23 mouse cellular contexts compared by ENCODE assay signal in the genomic region with DNA sequence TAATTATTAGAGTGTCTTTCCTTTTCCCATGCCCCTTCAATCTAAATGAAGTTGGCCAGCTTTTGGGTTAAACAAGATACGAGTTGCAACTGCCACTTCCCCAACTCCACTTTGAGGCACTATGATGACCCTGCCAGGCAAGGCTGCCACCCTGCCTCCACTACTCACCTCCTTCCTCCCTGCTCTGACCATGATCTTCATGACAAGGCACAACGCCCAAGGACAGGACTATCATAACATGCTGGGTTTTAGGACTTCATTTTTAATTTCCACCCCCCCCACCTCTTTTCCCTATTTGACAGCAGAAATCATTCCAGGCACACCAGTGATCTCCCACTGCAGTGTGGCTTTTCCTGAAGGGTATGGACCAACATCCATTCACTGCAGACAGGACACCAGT. TPM values are rescaled to one million over a fixed set of nuclear protein-coding genes. Genes with fewer than 3 reads are reported as not detected.
DNase-seq lines count a peak whose midpoint lies in the region; ATAC-seq and TF ChIP-seq lines count a peak whose summit lies in the region.
"Had no signal": no experiment of that assay in that cellular context is flagged by ENCODE, and none has a peak within 500 bp of the region (broad histone marks: within the 10 kb centered on the region; RNA-seq: fewer than 3 reads in every experiment).

No protein-coding gene starts in this region.

- no peak overlapping the region for H3K9ac ChIP-seq in forebrain, embryonic 12.5 days
- H3K9ac ChIP-seq: embryonic facial prominence, embryonic 12.5 days; embryonic facial prominence, embryonic 15.5 days; forebrain, embryonic 13.5 days; heart, embryonic 13.5 days; hindbrain, embryonic 15.5 days had no signal

- no peak overlapping the region for H3K4me2 ChIP-seq in forebrain, embryonic 12.5 days
- H3K4me2 ChIP-seq: embryonic facial prominence, embryonic 12.5 days; embryonic facial prominence, embryonic 15.5 days; forebrain, embryonic 13.5 days; heart, embryonic 13.5 days; hindbrain, embryonic 15.5 days had no signal

- no peaks in the 10 kb centered on the region for H3K27me3 ChIP-seq in forebrain, embryonic 10.5 days (ENCODE audit: poor library complexity, severe bottlenecking)
- no peaks in the 10 kb centered on the region for H3K27me3 ChIP-seq in forebrain, embryonic 12.5 days
- peaks cover 5% of the 10 kb centered on the region for H3K27me3 ChIP-seq in E14TG2a.4 (ENCODE audit: insufficient read depth, low read length)
- H3K27me3 ChIP-seq: embryonic facial prominence, embryonic 12.5 days; embryonic facial prominence, embryonic 15.5 days; forebrain, embryonic 13.5 days; heart, embryonic 13.5 days; hindbrain, embryonic 15.5 days had no signal

- WGBS in forebrain, embryonic 10.5 days = 72% methylated on average over 2 of the region's 2 CpGs
- 76% methylated on average over 2 of the region's 2 CpGs for WGBS in forebrain, embryonic 12.5 days
- WGBS in lung, adult 2 months = 58% methylated on average over 2 of the region's 2 CpGs

- TF ChIP-seq CTCF in lung, adult 2 months (IDR thresholded peaks at IDR 0.05; ENCODE audit: insufficient read depth, low read length) = no peak
- no peak for TF ChIP-seq CTCF in E14TG2a.4 (conservative IDR thresholded peaks at IDR 0.05; ENCODE audit: low read length)

- H3K36me3 ChIP-seq in forebrain, embryonic 10.5 days (replicated peaks) = peaks cover 23% of the 10 kb centered on the region
- H3K36me3 ChIP-seq in forebrain, embryonic 12.5 days (replicated peaks) = peaks cover 13% of the 10 kb centered on the region
- H3K36me3 ChIP-seq in E14TG2a.4 (ENCODE audit: insufficient read depth, low read length) = no peaks in the 10 kb centered on the region

- H3K4me3 ChIP-seq in forebrain, embryonic 10.5 days = no peak overlapping the region
- H3K4me3 ChIP-seq in forebrain, embryonic 12.5 days (replicated peaks) = no peak overlapping the region
- no peak overlapping the region for H3K4me3 ChIP-seq in lung, adult 2 months (replicated peaks; ENCODE audit: extremely low read depth, low read depth, low read length)
- H3K4me3 ChIP-seq in E14TG2a.4 (replicated peaks; ENCODE audit: low read length) = 0 out of 2 replicates have a peak overlapping the region, but pooled peaks have one; percentile 7
- H3K4me3 ChIP-seq: embryonic facial prominence, embryonic 12.5 days; embryonic facial prominence, embryonic 15.5 days; forebrain, embryonic 13.5 days; gastrocnemius, adult 2 months; heart, embryonic 10.5 days; heart, embryonic 13.5 days; hindbrain, embryonic 15.5 days had no signal

- peak; percentile 40 for DNase-seq in adrenal gland, adult 8-10 months
- no peak for DNase-seq in adrenal gland, postnatal 10 days
- peak; percentile 11 for DNase-seq in forebrain, embryonic 10.5 days (ENCODE audit: extremely low spot score, low spot score)
- peak; percentile 2 for DNase-seq in lung, adult 2 months
- DNase-seq in lung, postnatal 25 days (ENCODE audit: low spot score) = no peak
- no peak for DNase-seq in frontal cortex, postnatal 10 days (ENCODE audit: low spot score in 2 of 2)
- DNase-seq: cerebellum, adult 11 months; cerebellum, adult 9-11 months; heart, adult 18-20 months; kidney, adult 18-20 months had no signal

- no peak for ATAC-seq in forebrain, embryonic 12.5 days (ENCODE audit: low FRiP score)
- ATAC-seq: activated CD4-positive, CD25-positive, alpha-beta regulatory T cell, adult 4 months; CD4-positive, CD25-positive, alpha-beta regulatory T cell, adult 4 months; forebrain, embryonic 13.5 days; forebrain, embryonic 16.5 days; intestine, embryonic 16.5 days had no signal

- peaks cover 17% of the 10 kb centered on the region for H3K4me1 ChIP-seq in forebrain, embryonic 10.5 days
- peaks cover 6% of the 10 kb centered on the region for H3K4me1 ChIP-seq in forebrain, embryonic 12.5 days
- peaks cover 5% of the 10 kb centered on the region for H3K4me1 ChIP-seq in lung, adult 2 months (ENCODE audit: control insufficient read depth, insufficient read depth, low read length)
- peaks cover 72% of the 10 kb centered on the region for H3K4me1 ChIP-seq in E14TG2a.4 (replicated peaks; ENCODE audit: low read depth, low read length)

- no peak overlapping the region for H3K27ac ChIP-seq in forebrain, embryonic 10.5 days
- no peak overlapping the region for H3K27ac ChIP-seq in forebrain, embryonic 12.5 days
- H3K27ac ChIP-seq: embryonic facial prominence, embryonic 12.5 days; embryonic facial prominence, embryonic 15.5 days; forebrain, embryonic 13.5 days; gastrocnemius, adult 2 months; hindbrain, embryonic 15.5 days had no signal

- no peak for TF ChIP-seq POLR2A in lung, adult 2 months (IDR thresholded peaks at IDR 0.05; ENCODE audit: borderline replicate concordance, extremely low read depth, low read depth, low read length)

- no peaks in the 10 kb centered on the region for H3K9me3 ChIP-seq in forebrain, embryonic 10.5 days
- no peaks in the 10 kb centered on the region for H3K9me3 ChIP-seq in forebrain, embryonic 12.5 days
- H3K9me3 ChIP-seq in E14TG2a.4 (ENCODE audit: low read length) = no peaks in the 10 kb centered on the region
- H3K9me3 ChIP-seq: embryonic facial prominence, embryonic 12.5 days; embryonic facial prominence, embryonic 15.5 days; forebrain, embryonic 13.5 days; heart, embryonic 10.5 days; heart, embryonic 13.5 days; hindbrain, embryonic 15.5 days had no signal

RNA-seq across cellular contexts. Expression of gene F3, which starts 14.6 kb away (rescaled TPM):
- total RNA-seq in adrenal gland, adult 8-10 months (2022) = 10 to 100 TPM in 2 of 4 experiments, 1 to 10 TPM in 2; 8.5 to 12.6 (median 9.4) TPM
- 10 to 100 TPM; 20.6 to 23.0 TPM for total RNA-seq in adrenal gland, postnatal 10 days (2021)
- 8.2 and 9.8 TPM in 2 replicates for polyA plus RNA-seq in forebrain, embryonic 10.5 days (2016; fragmentation: Nextera tagmentation; extraction: Ambion mirVana)
- 6.7 and 7.3 TPM in 2 replicates for polyA plus RNA-seq in forebrain, embryonic 12.5 days (2016; fragmentation: Nextera tagmentation; extraction: Ambion mirVana)
- 35.4 and 42.7 TPM in 2 replicates for polyA plus RNA-seq in lung, adult 2 months (2012; rRNA removed)
- polyA plus RNA-seq: activated CD4-positive, CD25-positive, alpha-beta regulatory T cell, adult 4 months; CD4-positive, CD25-positive, alpha-beta regulatory T cell, adult 4 months had no signal

Comparison
In these comparisons a context has a peak if more than half of its experiments do, and no peak if none do; other contexts are left out.
1. DNase-seq: peak in adrenal gland, adult 8-10 months (single experiment), forebrain, embryonic 10.5 days (single experiment) and lung, adult 2 months (single experiment); none in adrenal gland, postnatal 10 days (single experiment), lung, postnatal 25 days (single experiment) and frontal cortex, postnatal 10 days (0 of 2).